Mouse (Mus musculus) limb, embryonic 10.5 days (tissue): Measurements from ENCODE around the gene Trex1. TPM values are rescaled to one million over a fixed set of nuclear protein-coding genes. Genes with fewer than 3 reads are reported as not detected.

Source experiments
- DNase-seq: peaks from one replicate; pipeline ENCODE4 v3.0.0-alpha.2; 2017; ENCODE audit warnings: low spot score
- H3K27ac ChIP-seq: fragments of 300-500 bp; sonication (generic); 2 replicates; pipeline ENCODE4 v1.5.1; 2016; ENCODE audit warnings: mild to moderate bottlenecking
- H3K27me3 ChIP-seq: fragments of 300-500 bp; sonication (generic); 2 replicates; pipeline ENCODE4 v1.6.1; 2016; ENCODE audit warnings: low read depth, mild to moderate bottlenecking; ENCODE audit not compliant: poor library complexity, severe bottlenecking
- H3K36me3 ChIP-seq: fragments of 300-500 bp; sonication (generic); 2 replicates; pipeline ENCODE4 v1.6.1; 2016; ENCODE audit warnings: mild to moderate bottlenecking, moderate library complexity
- H3K4me1 ChIP-seq: fragments of 300-500 bp; sonication (generic); 2 replicates; pipeline ENCODE4 v1.6.1; 2016
- H3K4me3 ChIP-seq: fragments of 300-500 bp; sonication (generic); 2 replicates; pipeline ENCODE4 v1.5.1; 2016; ENCODE audit warnings: mild to moderate bottlenecking, moderate library complexity
- H3K9me3 ChIP-seq: fragments of 300-500 bp; sonication (generic); replicated peaks from 2 replicates; pipeline ENCODE4 v1.6.1; 2016; ENCODE audit warnings: mild to moderate bottlenecking
- WGBS: fragments of 180-500 bp; shearing (Covaris S2); methylation state at CpG from one replicate; pipeline ENCODE4 v1.1.7; 2016; 5-methylcytosine and 5-hydroxymethylcytosine counted together
- polyA plus RNA-seq: library from polyadenylated mRNA; unstranded; fragments of >200 nt; fragmentation: Nextera tagmentation; extraction: Ambion mirVana; gene quantifications from 2 replicates; pipeline ENCODE4 v1.2.1, GENCODE M21; 2016

The Trex1 gene
- polyA plus RNA-seq, 1 experiment from 2014 or later, result 7.5 TPM

GRCm38 (mm10) chr9:109096856-109097255, 37.3 kb upstream of the Trex1 start:
- peaks cover 45% of the 10 kb centered on the region for H3K36me3 ChIP-seq
- no peaks in the 10 kb centered on the region for H3K9me3 ChIP-seq
- DNase-seq, result no peak
- H3K4me1 ChIP-seq, result peaks cover 58% of the 10 kb centered on the region
- H3K4me3 ChIP-seq, result peak overlapping the region; percentile 81
- 44% methylated on average over 6 of the region's 6 CpGs for WGBS
- H3K27me3 ChIP-seq, result no peaks in the 10 kb centered on the region
- peak overlapping the region; percentile 100 for H3K27ac ChIP-seq

GRCm38 (mm10) chr9:109096251-109096661, 36.7 kb upstream of the Trex1 start:
- peaks cover 45% of the 10 kb centered on the region for H3K36me3 ChIP-seq
- WGBS, result 33% methylated on average over 9 of the region's 9 CpGs
- H3K27me3 ChIP-seq, result no peaks in the 10 kb centered on the region
- H3K4me1 ChIP-seq, result peaks cover 58% of the 10 kb centered on the region
- peak overlapping the region; percentile 81 for H3K4me3 ChIP-seq
- DNase-seq, result peak; percentile 57
- H3K9me3 ChIP-seq, result no peaks in the 10 kb centered on the region
- peak overlapping the region; percentile 100 for H3K27ac ChIP-seq

GRCm38 (mm10) chr9:109095137-109095982, 35.8 kb upstream of the Trex1 start, which contains the start of gene Plxnb1:
Plxnb1 (plus strand) TSS chr9:109095389.
- Histone ChIP-seq H3K27me3 (no peaks in the 10 kb centered on the region), H3K4me1 (peaks cover 58% of the 10 kb centered on the region), H3K36me3 (peaks cover 45% of the 10 kb centered on the region), H3K9me3 (no peaks in the 10 kb centered on the region), H3K27ac (peak within 1 kb of the TSS; percentile 100), H3K4me3 (peak within 1 kb of the TSS; percentile 81)
- under 1% methylated on average over 91 of the region's 102 CpGs for WGBS
- peak; percentile 90 for DNase-seq

GRCm38 (mm10) chr9:109094553-109095136, 35.1 kb upstream of the Trex1 start:
- H3K4me3 ChIP-seq, result peak overlapping the region; percentile 81
- H3K4me1 ChIP-seq, result peaks cover 58% of the 10 kb centered on the region
- DNase-seq, result peak; percentile 81
- H3K36me3 ChIP-seq, result peaks cover 44% of the 10 kb centered on the region
- under 1% methylated on average over 21 of the region's 21 CpGs for WGBS
- H3K27me3 ChIP-seq, result no peaks in the 10 kb centered on the region
- peak overlapping the region; percentile 100 for H3K27ac ChIP-seq
- no peaks in the 10 kb centered on the region for H3K9me3 ChIP-seq

- DNase-seq, result no peak
- H3K27ac ChIP-seq, result peak overlapping the region; percentile 100
- peaks cover 54% of the 10 kb centered on the region for H3K4me1 ChIP-seq
- WGBS, result 14% methylated on average over 11 of the region's 11 CpGs
- H3K36me3 ChIP-seq, result peaks cover 40% of the 10 kb centered on the region
- no peaks in the 10 kb centered on the region for H3K9me3 ChIP-seq
- H3K4me3 ChIP-seq, result peak overlapping the region; percentile 81
- H3K27me3 ChIP-seq, result no peaks in the 10 kb centered on the region
These were observed 34.4 kb upstream of the Trex1 start for GRCm38 (mm10) chr9:109093786-109094552.

GRCm38 (mm10) chr9:109092799-109093198, 33.3 kb upstream of the Trex1 start:
- WGBS, result 52% methylated on average over 6 of the region's 6 CpGs
- Histone ChIP-seq H3K4me1 (peaks cover 46% of the 10 kb centered on the region), H3K9me3 (no peaks in the 10 kb centered on the region), H3K27me3 (no peaks in the 10 kb centered on the region), H3K4me3 (no peak overlapping the region), H3K36me3 (peaks cover 34% of the 10 kb centered on the region), H3K27ac (peak overlapping the region; percentile 33; the same call in 1 of the 2 replicates)
- no peak for DNase-seq

- Histone ChIP-seq H3K36me3 (peaks cover 33% of the 10 kb centered on the region), H3K27me3 (no peaks in the 10 kb centered on the region), H3K27ac (no peak overlapping the region), H3K4me1 (peaks cover 36% of the 10 kb centered on the region), H3K9me3 (no peaks in the 10 kb centered on the region), H3K4me3 (no peak overlapping the region)
- WGBS, result 86% methylated on average over 8 of the region's 8 CpGs
- no peak for DNase-seq
These were observed 32.3 kb upstream of the Trex1 start for GRCm38 (mm10) chr9:109091802-109092201.

- H3K4me3 ChIP-seq, result no peak overlapping the region
- no peaks in the 10 kb centered on the region for H3K9me3 ChIP-seq
- WGBS, result 88% methylated on average over 15 of the region's 15 CpGs
- peaks cover 33% of the 10 kb centered on the region for H3K36me3 ChIP-seq
- no peak for DNase-seq
- no peak overlapping the region for H3K27ac ChIP-seq
- peaks cover 28% of the 10 kb centered on the region for H3K4me1 ChIP-seq
- H3K27me3 ChIP-seq, result no peaks in the 10 kb centered on the region
These were observed 30.9 kb upstream of the Trex1 start for GRCm38 (mm10) chr9:109090446-109090845.

GRCm38 (mm10) chr9:109087987-109088386, 28.5 kb upstream of the Trex1 start:
- no peak for DNase-seq
- 0 out of 2 replicates have a peak overlapping the region, but pooled peaks have one; percentile 56 for H3K27ac ChIP-seq
- H3K4me1 ChIP-seq, result peaks cover 16% of the 10 kb centered on the region
- no peaks in the 10 kb centered on the region for H3K27me3 ChIP-seq
- peaks cover 33% of the 10 kb centered on the region for H3K36me3 ChIP-seq
- no peak overlapping the region for H3K4me3 ChIP-seq
- no peaks in the 10 kb centered on the region for H3K9me3 ChIP-seq
- WGBS, result 31% methylated on average over 5 of the region's 5 CpGs

- no peak overlapping the region for H3K4me3 ChIP-seq
These were observed 25.4 kb upstream of the Trex1 start for GRCm38 (mm10) chr9:109084922-109085321.

GRCm38 (mm10) chr9:109082124-109082800, 22.7 kb upstream of the Trex1 start, which contains the start of the genes Ccdc51 and Tma7:
Ccdc51 (plus strand) TSS chr9:109082493.
Tma7 (minus strand) TSS chr9:109082587.
- H3K4me3 ChIP-seq, result peak within 1 kb of the TSS; percentile 85
- WGBS, result under 1% methylated on average over 37 of the region's 37 CpGs
- peaks cover 16% of the 10 kb centered on the region for H3K4me1 ChIP-seq
- no peaks in the 10 kb centered on the region for H3K27me3 ChIP-seq
- no peaks in the 10 kb centered on the region for H3K9me3 ChIP-seq
- H3K36me3 ChIP-seq, result peaks cover 34% of the 10 kb centered on the region
- DNase-seq, result peak; percentile 89
- peak within 1 kb of the TSS; percentile 91 for H3K27ac ChIP-seq

More at GRCm38 (mm10) chr9:109084922-109085321, 25.4 kb upstream of the Trex1 start:
- DNase-seq, result no peak
- Histone ChIP-seq H3K9me3 (no peaks in the 10 kb centered on the region), H3K36me3 (peaks cover 19% of the 10 kb centered on the region), H3K4me1 (peaks cover 20% of the 10 kb centered on the region), H3K27ac (no peak overlapping the region), H3K27me3 (no peaks in the 10 kb centered on the region)
- WGBS, result 25% methylated on average over 2 of the region's 2 CpGs

- Histone ChIP-seq H3K9me3 (no peaks in the 10 kb centered on the region), H3K36me3 (peaks cover 36% of the 10 kb centered on the region), H3K27ac (peak overlapping the region; percentile 91), H3K4me3 (peak overlapping the region; percentile 85), H3K4me1 (peaks cover 16% of the 10 kb centered on the region), H3K27me3 (no peaks in the 10 kb centered on the region)
- DNase-seq, result no peak
- WGBS, result 7% methylated on average over 11 of the region's 11 CpGs
These were observed 22.2 kb upstream of the Trex1 start for GRCm38 (mm10) chr9:109081749-109082123.
